Mouse (Mus musculus) CH12.LX (cell line): ENCODE results near the gene Casp9. TPM values are rescaled to one million over a fixed set of nuclear protein-coding genes. Genes with fewer than 3 reads are reported as not detected.
A peak's percentile ranks its signal among the peaks of the same experiment; 100 is the strongest.

Experiments
- DNase-seq: peaks from one replicate; pipeline ENCODE4 v3.0.0-alpha.2; 2013; ENCODE audit errors: extremely low read depth
- H3K27ac ChIP-seq: 2 replicates; pipeline ENCODE4 v1.5.1; 2012; ENCODE audit warnings: low read depth, mild to moderate bottlenecking, control low read depth, moderate library complexity; ENCODE audit not compliant: insufficient read depth
- H3K27me3 ChIP-seq: replicated peaks from 2 replicates; pipeline ENCODE3; 2012; ENCODE audit warnings: inconsistent platforms
- H3K36me3 ChIP-seq, 2 experiments: replicated peaks in 1 of 2; 2 replicates each; pipeline versions ENCODE3 to v1.6.1; 2012; ENCODE audit warnings: inconsistent platforms in 1 of 2, low read length in 1 of 2, mild to moderate bottlenecking in 1 of 2, mixed read lengths in 1 of 2, moderate library complexity in 1 of 2; ENCODE audit not compliant: control insufficient read depth in 1 of 2, insufficient read depth in 1 of 2
- H3K4me1 ChIP-seq, 2 experiments: 2 replicates each; pipeline ENCODE4 v1.6.1; 2012; ENCODE audit warnings: inconsistent platforms in 1 of 2, moderate library complexity in 1 of 2; ENCODE audit not compliant: insufficient read depth in 2 of 2, control insufficient read depth in 1 of 2
- H3K4me2 ChIP-seq: 2 replicates; pipeline ENCODE4 v1.6.1; 2012; ENCODE audit warnings: low read depth, mild to moderate bottlenecking, control low read depth; ENCODE audit not compliant: poor library complexity, insufficient read depth, severe bottlenecking
- H3K4me3 ChIP-seq, 3 experiments: fragments of 150-350 bp in 1 of 3; sonication (generic) in 1 of 3; replicated peaks in 1 of 3; 2 replicates each; pipeline versions ENCODE3 to v1.5.1; 2011 to 2012; ENCODE audit warnings: low read depth in 2 of 3, low read length in 2 of 3, mild to moderate bottlenecking in 2 of 3, moderate library complexity in 2 of 3, control low read depth in 1 of 3, improper control_type of control experiment in 1 of 3, inconsistent platforms in 1 of 3, mixed read lengths in 1 of 3; ENCODE audit not compliant: poor library complexity in 1 of 3
- H3K79me2 ChIP-seq: replicated peaks from 2 replicates; pipeline ENCODE4 v1.6.1; 2012; ENCODE audit warnings: mild to moderate bottlenecking, moderate library complexity; ENCODE audit not compliant: control insufficient read depth, poor library complexity, insufficient read depth, severe bottlenecking; ENCODE audit errors: extremely low read depth
- H3K9ac ChIP-seq: 2 replicates; pipeline ENCODE4 v1.6.1; 2012; ENCODE audit warnings: low read depth, mild to moderate bottlenecking, control low read depth, moderate library complexity; ENCODE audit not compliant: insufficient read depth
- H3K9me3 ChIP-seq: replicated peaks from 2 replicates; pipeline ENCODE3; 2012; ENCODE audit warnings: low read length, inconsistent platforms, mixed read lengths
- CHD2 ChIP-seq: IDR thresholded peaks from 2 replicates; pipeline ENCODE4 v1.6.1; 2011; ENCODE audit warnings: low read length, improper control_type of control experiment
- ELF1 ChIP-seq: IDR thresholded peaks from 2 replicates; pipeline ENCODE4 v1.6.1; 2014; ENCODE audit warnings: low read depth, mild to moderate bottlenecking, inconsistent platforms, low read length, improper control_type of control experiment
- EP300 ChIP-seq: IDR thresholded peaks from 2 replicates; pipeline ENCODE4 v1.6.1; 2011; ENCODE audit warnings: low read length, improper control_type of control experiment
- ETS1 ChIP-seq: conservative IDR thresholded peaks from 2 replicates; pipeline ENCODE4 v1.6.1; 2012; ENCODE audit warnings: low read depth, mild to moderate bottlenecking, inconsistent platforms, low read length, improper control_type of control experiment, moderate library complexity
- GABPA ChIP-seq: IDR thresholded peaks from 2 replicates; pipeline ENCODE4 v1.6.1; 2012; ENCODE audit warnings: low read depth, low read length, improper control_type of control experiment, inconsistent platforms; ENCODE audit not compliant: insufficient replicate concordance
- IRF4 ChIP-seq: IDR thresholded peaks from 2 replicates; pipeline ENCODE4 v1.6.1; 2014; ENCODE audit warnings: low read depth, mild to moderate bottlenecking, inconsistent platforms, low read length, improper control_type of control experiment
- JUND ChIP-seq: conservative IDR thresholded peaks from 2 replicates; pipeline ENCODE4 v1.6.1; 2011; ENCODE audit warnings: low read depth, low read length, improper control_type of control experiment
- MAX ChIP-seq: IDR thresholded peaks from 2 replicates; pipeline ENCODE4 v1.6.1; 2011; ENCODE audit warnings: low read length, improper control_type of control experiment
- MXI1 ChIP-seq: IDR thresholded peaks from 2 replicates; pipeline ENCODE4 v1.6.1; 2011; ENCODE audit warnings: mild to moderate bottlenecking, low read depth, low read length, improper control_type of control experiment
- MYC ChIP-seq: IDR thresholded peaks from 2 replicates; pipeline ENCODE4 v1.6.1; 2011; ENCODE audit warnings: low read depth, mild to moderate bottlenecking, improper control_type of control experiment, low read length
- NELFE ChIP-seq: IDR thresholded peaks from 2 replicates; pipeline ENCODE4 v1.6.1; 2011; ENCODE audit warnings: low read depth, low read length, improper control_type of control experiment
- POLR2A ChIP-seq: IDR thresholded peaks from 2 replicates; pipeline ENCODE4 v1.6.1; 2011; ENCODE audit warnings: low read depth, mild to moderate bottlenecking, improper control_type of control experiment, low read length
- RAD21 ChIP-seq: IDR thresholded peaks from 2 replicates; pipeline ENCODE4 v1.6.1; 2011; ENCODE audit warnings: low read depth, mild to moderate bottlenecking, low read length, improper control_type of control experiment, moderate library complexity
- RCOR1 ChIP-seq: conservative IDR thresholded peaks from 2 replicates; pipeline ENCODE4 v1.6.1; 2012; ENCODE audit warnings: low read depth, mild to moderate bottlenecking, inconsistent platforms, low read length, improper control_type of control experiment
- TBP ChIP-seq: conservative IDR thresholded peaks from 2 replicates; pipeline ENCODE4 v1.6.1; 2011; ENCODE audit warnings: low read depth, low read length, improper control_type of control experiment
- TCF12 ChIP-seq: IDR thresholded peaks from 2 replicates; pipeline ENCODE4 v1.6.1; 2014; ENCODE audit warnings: low read depth, mild to moderate bottlenecking, inconsistent platforms, low read length, improper control_type of control experiment
- UBTF ChIP-seq: IDR thresholded peaks from 2 replicates; pipeline ENCODE4 v1.6.1; 2012; ENCODE audit warnings: low read depth, mild to moderate bottlenecking, inconsistent platforms, low read length, improper control_type of control experiment, moderate library complexity
- USF1 ChIP-seq: IDR thresholded peaks from 2 replicates; pipeline ENCODE4 v1.6.1; 2014; ENCODE audit warnings: low read depth, mild to moderate bottlenecking, inconsistent platforms, low read length, improper control_type of control experiment
- ZC3H11A ChIP-seq: IDR thresholded peaks from 2 replicates; pipeline ENCODE4 v1.6.1; 2012; ENCODE audit warnings: low read depth, mild to moderate bottlenecking, inconsistent platforms, low read length, improper control_type of control experiment
- ZKSCAN1 ChIP-seq: IDR thresholded peaks from 2 replicates; pipeline ENCODE4 v1.6.1; 2012; ENCODE audit warnings: low read depth, inconsistent platforms, low read length, improper control_type of control experiment, borderline replicate concordance
- ZMIZ1 ChIP-seq: IDR thresholded peaks from 2 replicates; pipeline ENCODE4 v1.6.1; 2012; ENCODE audit warnings: low read depth, mild to moderate bottlenecking, inconsistent platforms, low read length, improper control_type of control experiment
- ZNF384 ChIP-seq: IDR thresholded peaks from 2 replicates; pipeline ENCODE4 v1.6.1; 2012; ENCODE audit warnings: low read depth, low read length, improper control_type of control experiment, inconsistent platforms
- dilution Hi-C: fragments of 300-500 bp; cut with MboI; formaldehyde crosslinking; loops from 2 replicates; pipeline ENCODE4 v1.14.3; 2020; ENCODE audit warnings: low sequenced_read_pairs; ENCODE audit not compliant: extremely low pct_unique_long_range_greater_than_20kb, extremely low pct_ligation_motif_present
- in situ Hi-C: fragments of 300-500 bp; cut with MboI; formaldehyde crosslinking; loops from 3 replicates; pipeline ENCODE4 v1.14.3; 2019; ENCODE audit warnings: low sequenced_read_pairs, low pct_ligation_motif_present, low pct_unique_long_range_greater_than_20kb, mixed read lengths
- polyA plus RNA-seq: library from polyadenylated mRNA; unstranded; fragments of >175 nt; gene quantifications from 2 replicates; pipeline ENCODE4 v1.2.1, GENCODE M21; 2012; ENCODE audit warnings: low read depth; ENCODE audit not compliant: insufficient read length
- total RNA-seq, 2 experiments: library from RNA; depleted of rRNA; stranded (reverse); fragments of 300-350 nt in 1 of 2; fragments of >200 nt in 1 of 2; gene quantifications; 2 replicates each; pipeline ENCODE4 v1.2.3; 2012 to 2014

Casp9 gene
- total and polyA plus RNA-seq, 3 experiments, result 5.2 to 15.3 (median 14.5) TPM

DNA sequence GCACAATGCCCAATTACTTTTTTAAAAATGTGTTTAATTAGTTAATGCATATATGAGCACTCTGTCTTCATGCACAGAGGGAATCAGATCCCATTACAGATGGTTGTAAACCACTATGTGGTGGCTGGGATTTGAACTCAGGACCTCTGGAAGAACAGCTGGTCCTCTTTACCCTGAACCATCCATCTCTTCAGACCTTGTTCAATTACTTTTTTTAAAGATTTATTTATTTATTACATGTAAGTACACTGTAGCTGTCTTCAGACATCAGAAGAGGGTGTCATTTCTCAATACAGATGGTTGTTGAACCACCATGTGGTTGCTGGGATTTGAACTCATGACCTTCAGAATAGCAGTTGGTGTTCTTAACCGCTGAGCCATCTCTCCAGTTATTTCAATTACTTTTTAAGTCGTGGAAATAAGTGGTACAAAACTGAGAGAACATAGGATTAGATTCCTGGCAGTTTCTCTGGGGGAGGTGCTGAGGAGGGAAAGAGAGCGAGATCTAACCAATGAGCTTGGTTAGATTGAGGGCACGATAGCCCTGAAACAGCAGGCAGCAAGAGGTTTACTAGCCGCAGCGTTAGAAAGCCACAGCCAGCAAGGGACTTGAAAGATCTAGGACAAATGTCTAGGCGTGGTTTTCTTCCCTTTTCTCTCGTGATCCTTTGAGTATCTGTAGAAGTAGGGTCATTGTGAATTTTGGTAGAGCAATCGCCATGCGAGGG is 694 bp upstream of the Casp9 start:
- H3K79me2 ChIP-seq, result no peaks in the 10 kb centered on the region
- peak; percentile 66 for DNase-seq
- no peaks in the 10 kb centered on the region for H3K27me3 ChIP-seq
- H3K4me1 ChIP-seq, result peaks cover 22 to 55% of the 10 kb centered on the region in 2 experiments
- peak overlapping the region; percentile 30 to 70 (median 45) for H3K4me3 ChIP-seq
- peak overlapping the region; percentile 55 for H3K4me2 ChIP-seq
- peak overlapping the region; percentile 43; the same call in 1 of the 2 replicates for H3K9ac ChIP-seq
- H3K9me3 ChIP-seq, result no peaks in the 10 kb centered on the region
- dilution Hi-C loops, result no loop called here
- H3K36me3 ChIP-seq, result peaks cover 9 to 25% of the 10 kb centered on the region in 2 experiments
- peak overlapping the region; percentile 51 for H3K27ac ChIP-seq
- in situ Hi-C loops, result no loop called here
- TF ChIP-seq CHD2 (no peak), TBP (peak; percentile 93), ZC3H11A (no peak), ZMIZ1 (peak; percentile 83; the same call in 1 of the 2 replicates), RAD21 (no peak), ETS1 (no peak), POLR2A (peak; percentile 60)

DNA sequence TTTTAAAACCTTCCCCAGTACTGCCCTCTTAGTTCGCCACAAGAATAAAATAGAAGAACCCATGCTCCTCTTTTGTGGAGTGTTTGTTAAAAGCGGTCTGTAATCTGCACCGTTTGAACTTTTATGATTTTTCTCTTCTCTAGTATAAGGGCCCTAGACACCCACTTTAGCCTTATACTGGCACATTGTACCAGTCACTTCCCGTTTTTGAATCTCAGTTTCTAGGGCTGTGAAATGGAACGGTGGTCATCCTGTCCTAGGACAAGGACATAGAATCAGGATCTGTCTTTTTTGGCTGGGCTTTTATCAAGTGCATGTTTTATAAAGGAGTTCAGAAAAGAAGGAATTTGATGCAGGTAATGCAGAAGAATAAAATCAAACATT is 732 bp downstream of the Casp9 start:
- peaks cover 6 to 17% of the 10 kb centered on the region in 2 experiments for H3K36me3 ChIP-seq
- peak overlapping the region; percentile 64 for H3K4me2 ChIP-seq
- H3K4me3 ChIP-seq, result peak overlapping the region; percentile 70 to 94 (median 74)
- in situ Hi-C loops (no loop called here), dilution Hi-C loops (no loop called here)
- H3K9ac ChIP-seq, result peak overlapping the region; percentile 87
- H3K27me3 ChIP-seq, result no peaks in the 10 kb centered on the region
- no peaks in the 10 kb centered on the region for H3K9me3 ChIP-seq
- 0 out of 2 replicates have a peak, but pooled peaks have one; percentile 34 for TF ChIP-seq MYC
- 0 out of 2 replicates have a peak, but pooled peaks have one; percentile 29 for TF ChIP-seq TBP
- TF ChIP-seq GABPA, result no peak
- 0 out of 2 replicates have a peak, but pooled peaks have one; percentile 1 for TF ChIP-seq TCF12
- peaks cover 22 to 54% of the 10 kb centered on the region in 2 experiments for H3K4me1 ChIP-seq
- DNase-seq, result peak; percentile 52
- H3K79me2 ChIP-seq, result no peaks in the 10 kb centered on the region
- H3K27ac ChIP-seq, result peak overlapping the region; percentile 82; the same call in 1 of the 2 replicates

DNA sequence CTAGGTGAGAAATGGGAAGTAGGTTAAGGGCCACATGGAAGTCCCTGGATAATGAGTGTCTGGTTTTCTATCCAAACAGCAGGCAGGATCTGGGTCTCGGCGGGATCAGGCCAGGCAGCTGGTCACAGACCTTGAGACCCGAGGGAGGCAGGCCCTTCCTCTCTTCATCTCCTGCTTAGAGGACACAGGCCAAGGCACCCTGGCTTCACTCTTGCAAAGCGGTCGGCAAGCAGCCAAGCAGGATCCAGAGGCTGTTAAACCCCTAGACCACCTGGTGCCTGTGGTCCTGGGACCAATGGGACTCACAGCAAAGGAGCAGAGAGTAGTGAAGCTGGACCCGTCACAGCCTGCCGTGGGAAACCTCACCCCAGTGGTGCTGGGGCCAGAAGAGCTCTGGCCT is 2.9 kb downstream of the Casp9 start:
- no peaks in the 10 kb centered on the region for H3K27me3 ChIP-seq
- H3K4me2 ChIP-seq, result no peak overlapping the region
- H3K36me3 ChIP-seq, result peaks cover 6 to 17% of the 10 kb centered on the region in 2 experiments
- in situ Hi-C loops, result no loop called here
- H3K9ac ChIP-seq, result no peak overlapping the region
- H3K79me2 ChIP-seq, result no peaks in the 10 kb centered on the region
- H3K9me3 ChIP-seq, result no peaks in the 10 kb centered on the region
- dilution Hi-C loops, result no loop called here
- no peak for DNase-seq
- H3K4me3 ChIP-seq, result no peak overlapping the region
- 0 out of 2 replicates have a peak overlapping the region, but pooled peaks have one; percentile 19 for H3K27ac ChIP-seq
- H3K4me1 ChIP-seq, result peaks cover 22 to 43% of the 10 kb centered on the region in 2 experiments
- TF ChIP-seq ZC3H11A (no peak), MYC (no peak), IRF4 (no peak), POLR2A (no peak), UBTF (no peak), ZKSCAN1 (no peak), ZNF384 (no peak), MXI1 (no peak), MAX (no peak), USF1 (no peak), RCOR1 (no peak), RAD21 (no peak), JUND (no peak), NELFE (no peak), ELF1 (no peak), EP300 (no peak)
